In the genomic region with DNA sequence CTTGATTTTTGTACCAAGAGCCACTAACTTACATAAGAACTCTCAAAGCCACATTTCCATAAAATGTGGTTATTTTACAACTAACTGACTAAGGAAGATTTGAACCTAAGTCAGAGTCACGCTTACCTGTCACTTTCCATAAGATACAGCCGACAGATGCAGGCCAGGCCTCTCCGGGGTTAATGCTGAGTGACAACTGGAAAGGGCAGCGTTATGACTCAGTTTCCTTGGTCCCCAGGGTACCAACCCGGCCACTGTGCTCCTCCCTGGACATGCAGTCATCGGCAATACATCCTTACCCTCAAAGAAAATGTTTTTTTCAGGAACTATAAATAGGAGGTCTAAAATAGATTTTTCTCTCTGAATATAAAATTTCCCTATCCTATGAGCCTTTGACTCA, we compare ENCODE assay signal across 23 mouse cellular contexts.
"Had no signal": no experiment of that assay in that cellular context is flagged by ENCODE, and none has a peak within 500 bp of the region (broad histone marks: within the 10 kb centered on the region; RNA-seq: fewer than 3 reads in every experiment).

No protein-coding gene starts in this region.

- H3K9me3 ChIP-seq: heart, embryonic 10.5 days; heart, embryonic 12.5 days; hindbrain, embryonic 10.5 days; hindbrain, embryonic 12.5 days; intestine, embryonic 15.5 days; limb, embryonic 10.5 days; limb, embryonic 12.5 days had no signal

- H3K27me3 ChIP-seq: heart, embryonic 12.5 days; hindbrain, embryonic 12.5 days; intestine, embryonic 15.5 days; limb, embryonic 12.5 days had no signal

- H3K4me3 ChIP-seq: heart, embryonic 10.5 days; heart, embryonic 12.5 days; hindbrain, embryonic 10.5 days; hindbrain, embryonic 12.5 days; intestine, embryonic 15.5 days; layer of hippocampus, adult 2 months; left cerebral cortex, adult 2 months; limb, embryonic 10.5 days; limb, embryonic 12.5 days had no signal

- DNase-seq: gastrocnemius, postnatal 14 days; heart, adult 18-20 months; heart, postnatal 10 days; heart, postnatal 4 days; kidney, adult 18-20 months; kidney, adult 8-10 months; kidney, postnatal 14 days; kidney, postnatal 4 days; liver had no signal

- H3K4me2 ChIP-seq: heart, embryonic 12.5 days; hindbrain, embryonic 12.5 days; hindbrain, embryonic 14.5 days; intestine, embryonic 15.5 days; limb, embryonic 12.5 days; liver, embryonic 11.5 days had no signal

- H3K27ac ChIP-seq: layer of hippocampus, adult 2 months; left cerebral cortex, adult 2 months; limb, embryonic 12.5 days had no signal

- H3K9ac ChIP-seq: heart, embryonic 12.5 days; hindbrain, embryonic 12.5 days; hindbrain, embryonic 14.5 days; intestine, embryonic 15.5 days; limb, embryonic 12.5 days had no signal

- H3K36me3 ChIP-seq: heart, embryonic 10.5 days; heart, embryonic 12.5 days; hindbrain, embryonic 10.5 days; hindbrain, embryonic 12.5 days; intestine, embryonic 15.5 days; limb, embryonic 10.5 days; limb, embryonic 12.5 days had no signal

- ATAC-seq: hindbrain, embryonic 16.5 days; inflammation-experienced regulatory T-cells, adult 6 months; intestine, embryonic 15.5 days; intestine, postnatal 0 days had no signal
